Mouse (Mus musculus): Measurements from ENCODE around the gene Gpr19. TPM values are rescaled to one million over a fixed set of nuclear protein-coding genes. Genes with fewer than 3 reads are reported as not detected.

Gene Gpr19
- polyA plus RNA-seq, 1 experiment from 2014 or later, result 29.9 TPM

DNA sequence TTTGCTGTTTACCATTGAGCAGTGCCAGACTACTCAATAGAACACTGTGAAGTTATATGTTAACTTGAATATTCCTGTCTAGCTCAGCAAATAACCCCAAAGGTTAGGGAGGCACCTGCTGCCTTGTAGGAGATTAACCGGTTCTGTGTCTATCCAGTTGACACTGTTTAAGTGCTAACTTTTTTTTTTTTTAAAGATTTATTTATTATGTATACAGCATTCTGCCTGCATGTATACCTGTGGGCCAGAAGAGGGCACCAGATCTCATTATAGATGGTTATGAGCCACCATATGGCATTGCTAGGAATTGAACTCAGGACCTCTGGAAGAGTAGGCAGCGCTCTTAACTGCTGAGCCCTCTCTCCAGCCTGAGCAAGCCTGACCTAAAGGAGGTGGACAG is 25.4 kb downstream of the Gpr19 start:
- H3K27ac ChIP-seq, result no peak overlapping the region
- peaks cover 70% of the 10 kb centered on the region for H3K36me3 ChIP-seq
- DNase-seq (ENCODE audit: low spot score), result no peak
- H3K4me3 ChIP-seq, result no peak overlapping the region
- H3K4me1 ChIP-seq (replicated peaks), result no peaks in the 10 kb centered on the region
- WGBS, result 82% methylated on average over 2 of the region's 2 CpGs
- no peaks in the 10 kb centered on the region for H3K9me3 ChIP-seq
- H3K27me3 ChIP-seq (ENCODE audit: insufficient read depth, poor library complexity, severe bottlenecking), result no peaks in the 10 kb centered on the region

GRCm38 (mm10) chr6:134872236-134872635 is 26.1 kb downstream of the Gpr19 start:
- no peak for DNase-seq (ENCODE audit: low spot score)
- peaks cover 76% of the 10 kb centered on the region for H3K36me3 ChIP-seq
- H3K9me3 ChIP-seq, result no peaks in the 10 kb centered on the region
- H3K27me3 ChIP-seq (ENCODE audit: insufficient read depth, poor library complexity, severe bottlenecking), result no peaks in the 10 kb centered on the region
- no peak overlapping the region for H3K27ac ChIP-seq
- WGBS, result 94% methylated on average over 2 of the region's 2 CpGs
- no peak overlapping the region for H3K4me3 ChIP-seq
- no peaks in the 10 kb centered on the region for H3K4me1 ChIP-seq (replicated peaks)

DNA sequence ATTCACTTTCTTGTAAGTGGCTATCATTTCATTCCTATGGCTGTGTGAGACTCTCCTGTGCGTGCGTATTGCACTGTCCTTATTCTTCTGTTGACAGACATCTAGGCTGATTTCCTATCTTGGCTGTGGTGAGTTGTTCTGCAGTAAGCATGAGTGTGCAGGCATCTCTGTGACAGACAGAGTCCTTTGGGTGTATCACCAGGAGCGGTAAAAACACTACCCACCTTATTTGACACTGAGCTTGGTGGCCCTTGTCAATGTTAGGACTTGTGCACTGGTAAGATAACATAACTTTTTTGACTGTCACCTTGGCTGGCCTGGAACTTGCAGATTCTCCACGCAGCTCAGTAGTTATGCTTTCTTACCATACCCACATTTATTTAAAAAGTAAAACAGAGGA is 27.5 kb downstream of the Gpr19 start:
- Histone ChIP-seq H3K27me3 (ENCODE audit: insufficient read depth, poor library complexity, severe bottlenecking) (no peaks in the 10 kb centered on the region), H3K36me3 (peaks cover 74% of the 10 kb centered on the region), H3K9me3 (no peaks in the 10 kb centered on the region), H3K4me3 (no peak overlapping the region), H3K27ac (no peak overlapping the region), H3K4me1 (replicated peaks) (no peaks in the 10 kb centered on the region)
- DNase-seq (ENCODE audit: low spot score), result no peak
- WGBS, result 95% methylated on average over 4 of the region's 4 CpGs

DNA sequence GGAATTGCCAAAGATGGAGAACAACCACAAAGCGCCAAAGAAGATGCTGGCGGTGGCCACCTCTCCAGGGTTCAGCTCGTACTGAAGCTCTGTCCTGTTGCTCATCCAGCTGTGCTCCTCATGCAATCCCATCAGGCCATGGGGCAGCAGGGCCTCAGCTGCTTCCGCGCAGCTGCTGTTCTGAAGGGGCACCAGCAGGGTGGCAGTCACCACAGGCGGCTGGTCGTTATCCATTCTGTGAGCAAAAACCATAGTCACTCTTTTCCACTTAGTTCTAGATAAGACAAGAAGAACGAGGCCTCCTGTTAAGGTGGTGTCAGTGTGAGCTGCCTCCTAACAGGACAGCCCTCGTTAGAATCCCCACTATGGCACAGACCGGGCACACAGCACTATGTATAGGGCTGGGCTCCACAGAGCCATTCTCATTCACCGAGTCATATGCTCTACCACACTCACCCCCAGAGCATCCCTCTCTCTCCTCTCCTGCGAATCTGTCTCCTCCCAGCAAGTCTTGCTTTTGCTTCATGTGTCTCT is 28.1 kb downstream of the Gpr19 start:
- peaks cover 75% of the 10 kb centered on the region for H3K36me3 ChIP-seq
- no peak for DNase-seq (ENCODE audit: low spot score)

GRCm38 (mm10) chr6:134867325-134867724 is 31.1 kb downstream of the Gpr19 start:
- no peaks in the 10 kb centered on the region for H3K9me3 ChIP-seq
- H3K27me3 ChIP-seq (ENCODE audit: insufficient read depth, poor library complexity, severe bottlenecking), result no peaks in the 10 kb centered on the region
- H3K4me1 ChIP-seq (replicated peaks), result peaks cover 8% of the 10 kb centered on the region
- H3K4me3 ChIP-seq, result no peak overlapping the region
- no peak overlapping the region for H3K27ac ChIP-seq
- no peak for DNase-seq (ENCODE audit: low spot score)
- H3K36me3 ChIP-seq, result peaks cover 62% of the 10 kb centered on the region
- WGBS, result 90% methylated on average over 3 of the region's 3 CpGs

More for the DNA sequence above, 28.1 kb downstream of the Gpr19 start:
- Histone ChIP-seq H3K9me3 (no peaks in the 10 kb centered on the region), H3K27me3 (ENCODE audit: insufficient read depth, poor library complexity, severe bottlenecking) (no peaks in the 10 kb centered on the region), H3K4me3 (no peak overlapping the region), H3K4me1 (replicated peaks) (no peaks in the 10 kb centered on the region), H3K27ac (no peak overlapping the region)
- 94% methylated on average over 12 of the region's 12 CpGs for WGBS

DNA sequence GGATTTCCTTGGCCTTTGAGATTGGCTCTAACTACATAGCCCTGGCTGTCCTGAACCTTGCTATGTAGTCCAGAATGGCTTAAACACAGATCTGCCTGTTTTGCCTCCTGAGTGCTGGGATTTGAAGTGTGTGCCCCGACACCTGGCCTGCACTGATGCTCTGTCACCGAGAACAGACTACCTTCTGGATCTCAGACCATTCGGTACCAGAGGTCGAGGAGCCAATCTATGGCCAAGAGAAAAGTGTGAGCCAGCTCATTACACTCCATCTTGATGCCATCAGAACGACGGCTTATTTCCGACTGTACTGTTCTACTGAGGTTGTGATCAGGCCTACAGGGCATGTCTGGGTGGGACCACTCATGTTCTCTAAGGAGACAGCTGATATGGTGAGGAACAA is 32.3 kb downstream of the Gpr19 start:
- no peak overlapping the region for H3K4me3 ChIP-seq
- DNase-seq (ENCODE audit: low spot score), result no peak
- peaks cover 20% of the 10 kb centered on the region for H3K4me1 ChIP-seq (replicated peaks)
- H3K36me3 ChIP-seq, result peaks cover 51% of the 10 kb centered on the region
- no peak overlapping the region for H3K27ac ChIP-seq
- WGBS, result 92% methylated on average over 7 of the region's 7 CpGs
- no peaks in the 10 kb centered on the region for H3K27me3 ChIP-seq (ENCODE audit: insufficient read depth, poor library complexity, severe bottlenecking)
- H3K9me3 ChIP-seq, result no peaks in the 10 kb centered on the region

GRCm38 (mm10) chr6:134863146-134863545 is 35.2 kb downstream of the Gpr19 start:
- H3K4me1 ChIP-seq (replicated peaks), result peaks cover 27% of the 10 kb centered on the region
- H3K27me3 ChIP-seq (ENCODE audit: insufficient read depth, poor library complexity, severe bottlenecking), result no peaks in the 10 kb centered on the region
- DNase-seq (ENCODE audit: low spot score), result peak; percentile 99
- 2% methylated on average over 19 of the region's 19 CpGs for WGBS
- peak overlapping the region; percentile 44 for H3K4me3 ChIP-seq
- H3K27ac ChIP-seq, result peak overlapping the region; percentile 81
- no peaks in the 10 kb centered on the region for H3K9me3 ChIP-seq
- H3K36me3 ChIP-seq, result peaks cover 23% of the 10 kb centered on the region

- 19% methylated on average over 13 of the region's 13 CpGs for WGBS
- H3K9me3 ChIP-seq, result no peaks in the 10 kb centered on the region
- H3K4me3 ChIP-seq, result peak overlapping the region; percentile 44
- H3K27me3 ChIP-seq (ENCODE audit: insufficient read depth, poor library complexity, severe bottlenecking), result no peaks in the 10 kb centered on the region
- peaks cover 27% of the 10 kb centered on the region for H3K4me1 ChIP-seq (replicated peaks)
- peak overlapping the region; percentile 81 for H3K27ac ChIP-seq
- peak; percentile 72 for DNase-seq (ENCODE audit: low spot score)
- H3K36me3 ChIP-seq, result peaks cover 18% of the 10 kb centered on the region
Observed at GRCm38 (mm10) chr6:134862671-134863104, 35.7 kb downstream of the Gpr19 start.

DNA sequence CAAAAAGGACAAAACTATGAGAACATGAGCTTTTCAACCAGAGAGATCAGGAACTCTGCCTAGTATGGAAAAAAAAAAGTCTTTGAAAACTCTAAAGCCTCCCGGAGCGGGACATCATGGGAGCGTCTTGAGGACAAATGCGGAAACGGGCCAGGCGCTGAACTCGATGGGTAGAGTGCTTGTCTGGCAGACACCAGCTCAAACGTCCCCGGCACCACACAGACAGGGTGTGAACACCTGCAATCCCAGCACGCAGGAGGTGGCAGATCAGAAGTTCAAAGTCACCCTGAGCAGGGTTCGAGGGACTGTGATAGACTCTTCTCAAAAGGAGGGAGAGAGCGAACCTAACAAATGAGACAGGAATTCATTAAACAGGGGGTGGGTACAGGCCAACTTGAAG is 37.0 kb downstream of the Gpr19 start:
- Histone ChIP-seq H3K27ac (peak overlapping the region; percentile 81; the same call in 1 of the 2 replicates), H3K27me3 (ENCODE audit: insufficient read depth, poor library complexity, severe bottlenecking) (no peaks in the 10 kb centered on the region), H3K4me3 (no peak overlapping the region), H3K36me3 (peaks cover 8% of the 10 kb centered on the region; the same call in 1 of the 2 replicates), H3K4me1 (replicated peaks) (peaks cover 27% of the 10 kb centered on the region), H3K9me3 (no peaks in the 10 kb centered on the region)
- DNase-seq (ENCODE audit: low spot score), result no peak
- 87% methylated on average over 12 of the region's 12 CpGs for WGBS

DNA sequence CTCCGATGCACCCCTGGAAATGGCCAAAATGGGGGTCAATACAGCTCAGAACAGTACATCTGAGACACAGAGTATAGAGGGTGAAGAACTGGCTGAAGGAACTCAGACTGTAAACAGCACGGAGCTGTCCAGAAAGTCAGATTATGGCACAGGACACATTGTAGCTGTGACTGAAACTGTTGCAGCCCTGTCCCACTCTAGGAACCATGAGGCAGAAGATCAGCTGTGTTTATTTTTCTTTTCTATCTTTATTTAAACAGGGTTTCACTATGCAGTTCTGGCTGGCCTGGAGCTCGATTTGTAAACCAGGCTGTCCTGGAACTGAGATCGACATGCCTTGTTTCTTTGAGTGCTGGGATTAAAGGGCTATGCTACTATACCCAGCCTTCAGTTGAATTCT is 38.1 kb downstream of the Gpr19 start:
- 80% methylated on average over 4 of the region's 4 CpGs for WGBS

DNA sequence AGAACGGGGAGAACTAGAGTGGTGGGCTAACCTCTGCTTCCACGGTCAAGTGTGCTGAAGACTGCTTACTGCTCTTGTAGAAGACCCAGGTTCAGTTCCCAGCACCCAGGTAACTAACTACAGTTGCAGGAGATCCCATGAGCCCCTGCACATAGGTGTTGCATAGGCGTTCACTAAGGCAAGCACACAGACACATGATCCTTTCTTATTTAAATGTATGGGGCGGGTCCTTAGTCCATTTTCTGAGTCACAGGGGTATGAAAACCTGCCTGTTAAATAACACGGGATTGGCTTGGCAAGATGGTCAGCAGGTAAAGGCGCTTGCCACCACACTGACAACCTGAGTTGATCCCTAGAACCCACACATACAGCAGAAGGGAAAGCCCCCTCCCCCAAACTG is 39.4 kb downstream of the Gpr19 start:
- H3K4me1 ChIP-seq (replicated peaks), result peaks cover 37% of the 10 kb centered on the region
- no peaks in the 10 kb centered on the region for H3K27me3 ChIP-seq (ENCODE audit: insufficient read depth, poor library complexity, severe bottlenecking)
- DNase-seq (ENCODE audit: low spot score), result no peak
- no peak overlapping the region for H3K4me3 ChIP-seq
- no peaks in the 10 kb centered on the region for H3K36me3 ChIP-seq
- no peaks in the 10 kb centered on the region for H3K9me3 ChIP-seq
- no peak overlapping the region for H3K27ac ChIP-seq
- WGBS, result 91% methylated on average over 6 of the region's 6 CpGs

More for the DNA sequence above, 38.1 kb downstream of the Gpr19 start:
- Histone ChIP-seq H3K4me3 (no peak overlapping the region), H3K4me1 (replicated peaks) (peaks cover 27% of the 10 kb centered on the region), H3K36me3 (no peaks in the 10 kb centered on the region), H3K27ac (no peak overlapping the region), H3K9me3 (no peaks in the 10 kb centered on the region), H3K27me3 (ENCODE audit: insufficient read depth, poor library complexity, severe bottlenecking) (no peaks in the 10 kb centered on the region)
- DNase-seq (ENCODE audit: low spot score), result no peak

DNA sequence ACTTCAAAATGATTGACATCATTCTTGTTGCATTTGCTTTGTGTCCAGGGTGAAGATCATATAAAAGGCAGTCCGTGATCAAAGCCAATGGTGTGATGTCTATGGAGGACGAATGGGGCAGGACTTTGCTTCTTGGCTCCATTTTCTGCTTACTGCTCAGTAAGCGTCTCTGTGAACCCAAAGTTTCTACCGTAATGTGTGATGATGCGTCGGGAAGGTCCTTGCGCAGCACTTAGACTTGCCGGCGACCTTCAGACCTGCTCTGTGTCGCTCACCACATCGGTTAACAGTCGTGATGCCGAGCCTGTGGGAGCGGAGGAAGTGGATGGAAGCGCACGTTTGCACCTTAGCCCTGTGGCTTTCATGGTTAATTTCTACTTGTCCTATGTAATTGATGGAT is 42.5 kb downstream of the Gpr19 start:
- Histone ChIP-seq H3K9me3 (no peaks in the 10 kb centered on the region), H3K36me3 (no peaks in the 10 kb centered on the region), H3K27ac (no peak overlapping the region), H3K4me3 (no peak overlapping the region), H3K27me3 (ENCODE audit: insufficient read depth, poor library complexity, severe bottlenecking) (no peaks in the 10 kb centered on the region), H3K4me1 (replicated peaks) (peaks cover 17% of the 10 kb centered on the region)
- 92% methylated on average over 16 of the region's 16 CpGs for WGBS
- no peak for DNase-seq (ENCODE audit: low spot score)

- WGBS, result 77% methylated on average over 5 of the region's 5 CpGs
Observed at GRCm38 (mm10) chr6:134854782-134855181, 43.6 kb downstream of the Gpr19 start.

DNA sequence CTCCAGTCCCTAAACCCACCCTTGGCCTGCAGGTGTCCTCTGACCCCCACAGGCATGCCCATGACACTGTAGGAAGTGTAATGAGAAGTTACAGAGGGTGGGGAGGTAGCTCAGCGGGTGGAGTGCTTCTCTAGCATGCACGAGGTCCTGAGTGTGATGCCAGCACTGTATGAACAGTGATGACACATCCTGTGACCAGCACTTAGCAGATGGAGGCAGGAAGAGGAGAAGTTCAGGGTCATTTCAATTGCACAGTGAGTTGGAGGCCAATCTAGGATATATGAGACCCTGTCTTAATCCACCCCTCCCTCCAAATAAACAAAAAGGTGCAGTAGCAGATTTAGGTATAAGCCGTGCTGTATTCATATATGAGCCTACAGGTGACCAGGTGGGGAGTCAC is 48.4 kb downstream of the Gpr19 start:
- H3K27ac ChIP-seq, result no peak overlapping the region
- DNase-seq (ENCODE audit: low spot score), result no peak
- H3K9me3 ChIP-seq, result no peaks in the 10 kb centered on the region
- H3K4me3 ChIP-seq, result no peak overlapping the region
- 85% methylated on average over 3 of the region's 3 CpGs for whole genome bisulfite sequencing
- no peaks in the 10 kb centered on the region for H3K27me3 ChIP-seq (ENCODE audit: insufficient read depth, poor library complexity, severe bottlenecking)
- no peaks in the 10 kb centered on the region for H3K36me3 ChIP-seq
- peaks cover 15% of the 10 kb centered on the region for H3K4me1 ChIP-seq (replicated peaks)

More at GRCm38 (mm10) chr6:134854782-134855181, 43.6 kb downstream of the Gpr19 start:
- H3K27me3 ChIP-seq (ENCODE audit: insufficient read depth, poor library complexity, severe bottlenecking), result no peaks in the 10 kb centered on the region
- H3K36me3 ChIP-seq, result no peaks in the 10 kb centered on the region
- H3K27ac ChIP-seq, result no peak overlapping the region; the same call in 1 of the 2 replicates
- H3K9me3 ChIP-seq, result no peaks in the 10 kb centered on the region
- DNase-seq (ENCODE audit: low spot score), result no peak
- H3K4me1 ChIP-seq (replicated peaks), result peaks cover 13% of the 10 kb centered on the region
- H3K4me3 ChIP-seq, result no peak overlapping the region
